Mouse (Mus musculus) leukemia stem cell, adult 10-12 weeks (primary cell): ENCODE data around the gene Zfp954. TPM values are rescaled to one million over a fixed set of nuclear protein-coding genes. Genes with fewer than 3 reads are reported as not detected.

Experiments used
- polyA plus RNA-seq: library from polyadenylated mRNA; stranded (reverse); fragments of >175 nt; gene quantifications from 2 replicates; pipeline ENCODE4 v1.2.3, GENCODE M21; 2012; ENCODE audit warnings: low replicate concordance

Gene Zfp954
- polyA plus RNA-seq: 2.1 and 2.8 TPM in 2 replicates

DNA sequence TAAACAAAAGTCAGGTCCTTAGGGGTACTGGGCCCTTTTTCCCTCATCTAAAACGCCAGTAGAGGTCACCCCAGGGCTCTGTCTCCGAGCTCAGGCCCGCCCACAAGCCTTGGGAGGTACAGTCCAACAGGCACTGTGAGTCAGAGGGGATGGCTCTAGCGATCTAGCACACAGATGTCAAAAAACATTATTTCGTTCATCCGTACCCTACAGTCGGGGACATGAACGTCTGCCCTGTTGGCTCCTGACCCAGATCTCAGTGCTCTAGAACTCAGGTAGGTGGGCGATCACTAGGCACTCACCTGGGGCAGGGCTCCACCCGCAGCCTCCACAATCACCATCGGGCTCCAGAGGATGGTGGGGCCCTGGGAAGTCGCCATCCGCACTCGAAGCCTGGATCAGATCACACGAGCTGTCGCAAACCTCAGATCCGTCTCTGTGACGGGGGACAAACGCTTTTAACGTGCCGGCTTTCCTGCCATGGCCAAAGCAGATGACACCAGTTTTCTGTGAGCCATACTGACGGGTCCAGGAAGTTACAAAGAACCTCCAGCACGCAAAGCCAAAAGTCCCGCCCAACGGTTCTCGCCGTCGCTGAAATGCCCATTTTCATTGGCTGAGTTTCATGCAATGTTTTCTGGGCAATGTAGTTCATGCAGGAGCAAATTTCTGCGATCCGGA lies at the start of gene Zfp954:
TSS of gene Zfp954 (minus strand) at position 568 of the 681 bp plus-strand sequence.

DNA sequence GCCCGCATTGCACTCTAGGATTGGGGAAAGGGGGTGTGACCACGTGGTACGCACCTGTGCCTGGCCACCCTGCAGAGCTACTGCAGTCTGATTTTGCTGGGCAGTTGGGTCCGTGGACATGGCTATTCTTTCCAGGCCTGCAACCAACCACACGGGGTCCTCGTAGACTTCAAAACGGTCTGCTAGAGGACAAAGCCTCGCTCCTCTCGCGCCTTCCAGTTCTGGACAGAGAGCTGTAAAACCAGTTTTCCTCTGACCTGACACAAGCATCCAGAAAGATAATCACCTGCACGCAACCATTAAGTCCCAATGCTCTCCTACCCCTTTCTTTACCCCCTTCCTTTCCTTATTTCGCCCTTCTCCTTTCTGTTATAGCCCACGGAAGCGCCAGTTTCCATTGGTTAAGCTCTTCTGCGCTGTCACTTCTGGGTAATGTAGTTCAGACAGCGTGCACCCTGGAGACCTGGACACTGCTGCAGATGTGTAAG lies 15.1 kb upstream of the Zfp954 start, which contains the start of gene Zfp773:
TSS of gene Zfp773 (minus strand) at position 377 of the 488 bp plus-strand sequence.

Other genes starting within 250 kb of the Zfp954 start
- gene Aurkc, start 126.2 kb downstream of the Zfp954 start, polyA plus RNA-seq: not detected in 2 replicates
- not detected in 2 replicates for gene Zfp773, start 15.3 kb upstream of the Zfp954 start, polyA plus RNA-seq
- 0.06 TPM in 2 replicates for gene Zfp418, start 49.8 kb upstream of the Zfp954 start, polyA plus RNA-seq
- 0.11 TPM in 1 of 2 replicates, not detected in the other for gene Zfp772, start 88.5 kb upstream of the Zfp954 start, polyA plus RNA-seq
- gene Vmn2r29, start 125.8 kb upstream of the Zfp954 start, polyA plus RNA-seq: not detected in 2 replicates
- 0.07 TPM in 1 of 2 replicates, not detected in the other for gene Gm45844, start 156.8 kb upstream of the Zfp954 start, polyA plus RNA-seq
- gene Clcn4, start 179.4 kb upstream of the Zfp954 start, polyA plus RNA-seq: 3.3 and 7.6 TPM in 2 replicates
- 0.07 TPM in 1 of 2 replicates, not detected in the other for gene Vmn2r30, start 216.1 kb upstream of the Zfp954 start, polyA plus RNA-seq